Mouse (Mus musculus) monocyte, adult 5-6 weeks (primary cell): ENCODE results near the gene Slc6a20a. TPM values are rescaled to one million over a fixed set of nuclear protein-coding genes. Genes with fewer than 3 reads are reported as not detected.

ENCODE experiments used
- total RNA-seq: library from RNA; stranded (forward); fragments of 200-1000, 200-491, 200-594 nt; gene quantifications from 3 replicates; pipeline ENCODE4 v1.2.3, GENCODE M21; 2017

Gene Slc6a20a
- total RNA-seq, 1 experiment from 2014 or later: 0.38 TPM

Other genes starting within 250 kb of the Slc6a20a start
- 54.7 to 68.7 TPM (median 65.2 TPM) in 3 replicates for gene Limd1, start 200.2 kb downstream of the Slc6a20a start, total RNA-seq
- 44.7 to 69.1 TPM (median 57.9 TPM) in 3 replicates for gene Sacm1l, start 149.1 kb downstream of the Slc6a20a start, total RNA-seq
- 0.38 to 0.87 TPM (median 0.43 TPM) in 3 replicates for gene Slc6a20b, start 46.3 kb downstream of the Slc6a20a start, total RNA-seq
- gene Ccr9, start 446 bp downstream of the Slc6a20a start, total RNA-seq: 0.32 to 2.3 TPM (median 0.67 TPM) in 3 replicates
- gene Lztfl1, start 38.8 kb upstream of the Slc6a20a start, total RNA-seq: 7.7 to 21.2 TPM (median 20.7 TPM) in 3 replicates
- 0.78 to 1.9 TPM (median 1.3 TPM) in 3 replicates for gene Cxcr6, start 127.6 kb upstream of the Slc6a20a start, total RNA-seq
- gene Fyco1, start 173.0 kb upstream of the Slc6a20a start, total RNA-seq: 23.8 to 40.6 TPM (median 30.4 TPM) in 3 replicates
- gene Xcr1, start 183.1 kb upstream of the Slc6a20a start, total RNA-seq: 0.19 to 0.49 TPM (median 0.21 TPM) in 3 replicates